Mouse (Mus musculus) cerebellum, adult 18-20 months (tissue): ENCODE data around the gene Efna4.

Source experiments
- DNase-seq, 2 experiments: peaks; one replicate each; pipeline ENCODE4 v3.0.0; 2021

The Efna4 gene

GRCm38 (mm10) chr3:89304440-89304839 is 33.4 kb downstream of the Efna4 start:
- no peak for DNase-seq

GRCm38 (mm10) chr3:89300514-89300913 is 37.3 kb downstream of the Efna4 start:
- no peak for DNase-seq

GRCm38 (mm10) chr3:89300071-89300470 is 37.8 kb downstream of the Efna4 start:
- no peak for DNase-seq

- DNase-seq: no peak
Measured at GRCm38 (mm10) chr3:89299499-89299898, 38.3 kb downstream of the Efna4 start.

- no peak for DNase-seq
Measured at GRCm38 (mm10) chr3:89298908-89299307, 38.9 kb downstream of the Efna4 start.

GRCm38 (mm10) chr3:89296761-89297396 is 40.9 kb downstream of the Efna4 start:
- DNase-seq: no peak

GRCm38 (mm10) chr3:89295685-89296230 is 42.1 kb downstream of the Efna4 start:
- DNase-seq: no peak

- no peak for DNase-seq
Measured at GRCm38 (mm10) chr3:89294195-89294594, 43.6 kb downstream of the Efna4 start.

GRCm38 (mm10) chr3:89293247-89293918 is 44.4 kb downstream of the Efna4 start:
- no peak for DNase-seq

- DNase-seq: no peak
Measured at GRCm38 (mm10) chr3:89292303-89292702, 45.5 kb downstream of the Efna4 start.

- DNase-seq: no peak
Measured at GRCm38 (mm10) chr3:89291874-89292273, 46.0 kb downstream of the Efna4 start.

- no peak for DNase-seq
Measured at GRCm38 (mm10) chr3:89288503-89288928, 49.3 kb downstream of the Efna4 start.

- no peak for DNase-seq
Measured at GRCm38 (mm10) chr3:89287286-89287685, 50.5 kb downstream of the Efna4 start.

GRCm38 (mm10) chr3:89285526-89285925 is 52.3 kb downstream of the Efna4 start:
- DNase-seq: no peak

- no peak for DNase-seq
Measured at GRCm38 (mm10) chr3:89284261-89284660, 53.6 kb downstream of the Efna4 start.
